Mouse (Mus musculus): Measurements from ENCODE around the gene Dyrk2.

The Dyrk2 gene

GRCm38 (mm10) chr10:118846991-118847545 lies 22.9 kb downstream of the Dyrk2 start:
- DNase-seq (ENCODE audit: low spot score): no peak

GRCm38 (mm10) chr10:118840598-118840997 lies 29.4 kb downstream of the Dyrk2 start:
- no peak for DNase-seq (ENCODE audit: low spot score)

GRCm38 (mm10) chr10:118839343-118840141 lies 30.5 kb downstream of the Dyrk2 start:
- DNase-seq (ENCODE audit: low spot score): no peak

GRCm38 (mm10) chr10:118837636-118838035 lies 32.4 kb downstream of the Dyrk2 start:
- DNase-seq (ENCODE audit: low spot score): no peak

- DNase-seq (ENCODE audit: low spot score): no peak
Observed at GRCm38 (mm10) chr10:118831190-118831589, 38.8 kb downstream of the Dyrk2 start.

- DNase-seq (ENCODE audit: low spot score): no peak
Observed at GRCm38 (mm10) chr10:118829641-118830040, 40.4 kb downstream of the Dyrk2 start.

- no peak for DNase-seq (ENCODE audit: low spot score)
Observed at GRCm38 (mm10) chr10:118827116-118827515, 42.9 kb downstream of the Dyrk2 start.

GRCm38 (mm10) chr10:118824830-118825229 lies 45.2 kb downstream of the Dyrk2 start:
- DNase-seq (ENCODE audit: low spot score): no peak

- no peak for DNase-seq (ENCODE audit: low spot score)
Observed at GRCm38 (mm10) chr10:118820901-118821300, 49.1 kb downstream of the Dyrk2 start.

- DNase-seq (ENCODE audit: low spot score): no peak
Observed at GRCm38 (mm10) chr10:118819846-118820245, 50.2 kb downstream of the Dyrk2 start.

GRCm38 (mm10) chr10:118817089-118817488 lies 52.9 kb downstream of the Dyrk2 start:
- DNase-seq (ENCODE audit: low spot score): no peak

- no peak for DNase-seq (ENCODE audit: low spot score)
Observed at GRCm38 (mm10) chr10:118811945-118812344, 58.1 kb downstream of the Dyrk2 start.

- DNase-seq (ENCODE audit: low spot score): no peak
Observed at GRCm38 (mm10) chr10:118810908-118811711, 58.9 kb downstream of the Dyrk2 start.

Measured in urinary bladder, postnatal 25 days (tissue).